Mouse (Mus musculus) gonadal fat pad, adult 2 months (tissue): ENCODE data around the gene Tlr2. TPM values are rescaled to one million over a fixed set of nuclear protein-coding genes. Genes with fewer than 3 reads are reported as not detected.

Source experiments
- DNase-seq: peaks from one replicate; pipeline ENCODE4 v3.0.0-alpha.2; 2012; ENCODE audit warnings: low read depth
- polyA plus RNA-seq: library from polyadenylated mRNA; depleted of rRNA; stranded (reverse); fragments of >200 nt; gene quantifications from 2 replicates; pipeline ENCODE4 v1.2.3, GENCODE M21; 2012; rRNA removed

Gene Tlr2
- polyA plus RNA-seq, 1 experiment = 2.7 TPM

- DNase-seq = no peak
Measured at GRCm38 (mm10) chr3:83828145-83828611, 13.4 kb downstream of the Tlr2 start.

DNA sequence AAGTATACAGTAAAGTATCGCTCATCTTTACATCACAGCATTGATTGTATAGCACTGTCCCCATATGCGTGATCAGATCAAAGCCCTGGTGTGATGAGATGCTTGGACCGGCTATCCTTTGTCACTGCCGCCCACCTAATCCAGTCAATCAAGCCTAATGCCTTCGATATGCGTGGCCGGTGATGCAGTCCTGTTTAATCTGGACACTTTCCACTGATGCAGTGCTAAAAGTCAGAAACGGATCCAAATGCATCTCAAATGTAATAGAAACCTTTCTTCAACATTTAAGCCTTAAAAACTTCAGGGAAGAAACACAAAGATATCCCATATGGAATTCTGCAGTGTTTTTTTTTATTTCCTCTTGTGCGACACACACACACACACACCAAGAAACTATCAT lies 13.9 kb downstream of the Tlr2 start:
- DNase-seq = no peak

DNA sequence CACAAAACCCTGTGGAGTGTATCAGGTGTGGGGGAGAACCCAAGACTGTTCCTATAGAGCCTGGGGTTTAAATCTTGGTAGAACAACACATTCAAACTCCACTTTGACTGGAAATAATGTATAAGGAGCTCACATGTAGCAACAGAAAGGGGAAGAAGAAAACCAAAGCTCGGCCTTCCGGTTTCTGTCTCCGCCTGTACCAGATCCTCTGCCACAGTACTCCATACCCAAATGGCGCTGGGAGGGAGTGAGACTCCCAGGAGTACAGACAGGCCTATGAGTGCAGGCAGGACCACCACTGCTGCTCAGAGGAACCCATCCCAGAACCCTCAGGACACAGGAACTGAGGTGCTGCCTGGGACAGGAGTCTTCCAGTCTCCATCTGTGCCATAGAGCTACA lies 17.8 kb downstream of the Tlr2 start:
- DNase-seq = no peak

- DNase-seq = no peak
Measured at GRCm38 (mm10) chr3:83816372-83816925, 25.1 kb downstream of the Tlr2 start.

DNA sequence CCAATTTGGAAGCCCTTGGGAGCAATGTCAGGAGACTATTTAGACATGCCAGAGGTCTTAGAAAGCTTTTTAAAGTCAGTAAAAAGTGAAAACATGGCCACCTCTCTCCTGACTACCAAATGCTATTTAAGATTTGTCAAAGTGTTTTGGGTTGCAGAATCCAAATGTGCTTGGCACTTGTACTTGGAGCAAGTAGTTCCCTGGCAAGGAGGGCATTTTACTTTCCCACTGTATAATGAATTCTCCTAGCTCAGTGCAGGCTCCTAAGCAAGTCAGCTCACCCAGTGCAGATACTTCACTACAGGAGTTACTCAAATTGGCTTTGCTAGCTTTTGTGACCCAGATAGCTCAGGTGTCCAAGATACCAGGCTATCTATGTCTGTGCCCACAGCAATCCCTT lies 28.7 kb downstream of the Tlr2 start:
- no peak for DNase-seq

DNA sequence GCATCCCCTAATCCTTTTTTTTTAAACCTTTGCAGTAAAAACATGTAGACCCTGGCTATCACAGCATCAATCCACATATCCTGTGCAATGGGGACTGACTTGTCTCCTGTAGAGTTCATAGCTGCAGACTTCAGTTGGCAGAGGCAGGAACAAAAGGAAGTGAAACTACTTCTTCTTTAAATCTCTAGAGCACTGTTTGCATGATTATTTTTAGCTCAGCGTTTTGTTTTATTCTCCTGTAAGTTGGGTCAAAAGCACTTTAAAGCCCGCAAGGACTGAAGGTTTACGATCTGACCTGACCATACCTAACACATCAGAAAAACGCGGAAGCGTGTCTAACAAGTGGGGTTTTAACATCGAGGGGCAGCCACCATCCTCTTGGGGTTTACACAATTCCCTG lies 29.6 kb downstream of the Tlr2 start:
- DNase-seq = no peak

DNA sequence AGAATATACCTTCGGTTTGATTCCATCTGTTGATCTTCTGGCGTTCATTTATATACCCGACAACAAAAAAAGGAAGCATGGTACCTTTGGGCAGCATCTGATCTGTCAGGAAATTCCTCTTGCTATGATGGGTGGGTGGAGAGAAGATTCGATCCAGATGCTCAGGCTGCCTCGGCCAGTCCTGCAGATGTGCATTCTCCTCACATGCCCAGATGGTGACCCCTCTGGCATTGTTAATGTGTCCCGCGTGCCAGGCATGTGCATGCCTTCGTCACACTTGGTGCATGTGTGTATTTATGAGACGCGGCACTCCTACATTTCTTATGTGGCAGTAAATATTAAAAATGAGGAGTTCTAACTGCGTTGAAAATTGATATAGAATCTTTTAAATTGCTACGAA lies 33.1 kb downstream of the Tlr2 start:
- no peak for DNase-seq

- no peak for DNase-seq
Measured at GRCm38 (mm10) chr3:83801649-83802155, 39.9 kb downstream of the Tlr2 start.

GRCm38 (mm10) chr3:83799486-83799885 lies 42.1 kb downstream of the Tlr2 start:
- DNase-seq = no peak

DNA sequence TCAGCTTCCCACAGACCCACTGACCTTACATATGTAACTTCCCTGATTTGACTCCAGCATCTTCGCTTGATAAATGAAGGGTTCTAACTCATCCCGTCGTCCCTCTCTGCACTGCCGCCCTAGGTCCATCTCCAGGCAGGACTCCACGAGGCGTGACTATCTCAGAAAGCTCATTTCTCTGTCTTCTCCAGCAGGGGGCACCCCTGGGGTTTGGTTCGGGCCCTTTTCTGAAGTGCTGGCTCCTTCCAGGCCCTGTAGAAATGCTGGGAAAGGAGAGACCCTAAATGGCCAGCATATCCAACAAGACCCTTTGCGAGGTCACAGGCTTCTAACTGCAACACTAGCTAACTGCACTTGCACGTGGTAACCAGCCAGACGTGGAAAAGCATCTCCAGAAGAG lies 43.7 kb downstream of the Tlr2 start:
- DNase-seq = no peak

DNA sequence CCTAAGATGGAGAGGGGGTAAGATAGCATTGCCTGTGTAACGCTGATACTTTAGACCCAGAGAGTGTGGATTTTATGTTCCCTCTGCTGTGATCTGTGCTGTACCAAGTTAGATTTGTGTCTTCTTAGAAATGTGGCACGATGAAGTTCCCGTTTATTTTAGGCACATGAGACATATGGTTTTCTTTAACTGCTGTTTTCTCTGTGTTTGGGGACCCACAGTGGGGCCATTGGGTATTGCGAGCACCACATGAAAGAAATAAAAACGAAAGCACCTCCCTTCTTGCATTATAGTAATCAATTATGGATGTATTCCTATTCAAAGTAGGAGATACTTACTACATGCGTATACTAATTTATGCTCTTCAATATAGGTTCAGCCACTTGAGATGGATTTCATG lies 44.5 kb downstream of the Tlr2 start:
- DNase-seq = no peak

- no peak for DNase-seq
Measured at GRCm38 (mm10) chr3:83791444-83791843, 50.1 kb downstream of the Tlr2 start.

DNA sequence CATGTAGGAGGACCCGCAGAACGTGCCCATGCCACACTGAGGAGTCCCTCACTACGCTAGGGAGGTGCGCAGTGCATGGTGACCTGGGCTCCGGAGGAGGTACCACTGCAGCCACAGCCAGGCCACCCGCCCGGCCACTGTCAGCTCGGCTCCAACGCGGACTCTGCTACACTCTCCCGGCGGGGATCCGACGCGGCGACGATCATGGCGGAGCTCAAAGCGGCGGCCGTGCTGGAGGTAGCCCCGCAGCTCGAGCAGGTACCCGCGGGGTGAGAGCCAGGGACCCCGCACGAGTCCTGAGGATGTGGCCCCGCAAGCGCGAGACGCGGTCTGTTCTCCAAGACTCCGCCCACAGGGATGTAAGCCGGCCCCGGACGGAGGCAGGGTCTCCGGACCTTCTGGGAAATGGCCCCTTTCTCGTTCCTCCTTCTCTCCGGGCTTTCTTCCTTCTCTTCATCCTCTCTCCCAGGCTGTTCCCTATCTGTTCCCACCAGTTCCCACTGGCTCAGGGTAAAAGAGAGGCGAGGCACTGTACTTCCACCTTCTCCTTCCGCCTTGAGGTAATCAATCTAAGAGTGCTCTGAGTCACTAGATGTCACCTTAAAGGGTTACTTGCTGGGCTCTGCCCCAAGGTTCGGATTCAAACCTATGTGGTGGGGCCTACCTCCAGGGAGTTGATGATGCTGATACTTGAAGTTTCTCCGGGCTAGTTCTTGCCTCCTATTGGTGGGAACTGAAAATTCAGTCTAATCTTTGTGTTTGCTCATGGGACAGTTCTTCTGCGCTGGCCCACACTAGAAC lies 51.7 kb downstream of the Tlr2 start:
- DNase-seq = no peak

DNA sequence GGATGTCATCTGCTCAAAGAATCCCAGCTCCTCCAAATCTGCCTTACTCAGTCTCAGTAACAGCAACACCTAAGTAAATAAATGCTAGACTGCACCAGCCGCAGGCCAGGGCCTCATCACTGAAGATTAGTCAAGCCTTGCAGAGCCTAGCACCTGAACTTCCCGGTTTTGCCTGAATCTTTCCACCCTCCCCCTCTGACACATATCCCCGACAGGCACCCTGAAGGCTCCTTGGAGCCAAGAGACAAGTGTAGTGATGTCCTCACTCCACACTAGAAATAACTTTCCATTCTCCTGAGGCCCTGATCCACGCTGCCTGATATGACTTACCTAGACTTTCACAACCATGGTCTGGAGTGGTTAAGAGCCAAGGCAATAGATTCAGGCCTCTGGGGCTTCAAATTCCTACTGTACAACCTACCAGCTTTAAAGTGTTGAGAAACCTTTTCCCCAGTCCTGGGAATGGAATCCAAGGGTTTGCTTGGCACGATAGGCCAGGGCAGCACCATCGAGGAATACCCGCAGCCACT lies 53.7 kb downstream of the Tlr2 start:
- DNase-seq = peak; percentile 68

DNA sequence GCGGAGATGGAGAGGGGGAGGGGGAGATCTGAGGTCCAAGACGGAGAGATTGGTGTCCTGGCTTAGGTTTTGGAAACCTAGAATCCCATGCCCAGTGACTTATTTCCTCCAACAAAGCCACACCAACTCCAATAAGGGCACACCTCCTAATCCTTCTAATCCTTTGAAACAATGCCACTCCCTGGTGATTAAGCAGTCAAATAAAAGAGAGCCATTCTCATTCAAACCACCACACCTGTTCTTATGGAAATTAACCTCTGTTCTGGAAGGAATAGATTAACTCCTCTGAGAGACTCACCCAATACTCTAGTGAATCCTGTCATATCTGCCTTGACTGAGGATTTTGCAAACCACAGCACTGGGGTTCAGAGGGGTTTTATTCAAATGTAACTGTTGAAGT lies 54.5 kb downstream of the Tlr2 start:
- DNase-seq = no peak

Other genes with a start within 250 kb of the Tlr2 start
- 37.3 and 42.9 TPM in 2 replicates for gene Sfrp2, start 75.4 kb downstream of the Tlr2 start, polyA plus RNA-seq
- 18.8 and 19.0 TPM in 2 replicates for gene Tmem131l, start 198.4 kb upstream of the Tlr2 start, polyA plus RNA-seq